Mouse (Mus musculus) lung, postnatal 0 days (tissue): ENCODE measurements at regions not wholly inside any gene's neighbourhood (a gene's known extent, or its start where the extent isn't known, plus 50 kb on each side); places are given as distances from the start of the nearest gene placed in this dataset.

Experiments
- CTCF ChIP-seq: IDR thresholded peaks from 2 replicates; pipeline ENCODE4 v1.5.1; 2016; ENCODE audit warnings: antibody characterized with exemption, mild to moderate bottlenecking
- EP300 ChIP-seq: IDR thresholded peaks from 2 replicates; pipeline ENCODE4 v1.6.1; 2016; ENCODE audit warnings: antibody characterized with exemption, mild to moderate bottlenecking, control low read depth

DNA sequence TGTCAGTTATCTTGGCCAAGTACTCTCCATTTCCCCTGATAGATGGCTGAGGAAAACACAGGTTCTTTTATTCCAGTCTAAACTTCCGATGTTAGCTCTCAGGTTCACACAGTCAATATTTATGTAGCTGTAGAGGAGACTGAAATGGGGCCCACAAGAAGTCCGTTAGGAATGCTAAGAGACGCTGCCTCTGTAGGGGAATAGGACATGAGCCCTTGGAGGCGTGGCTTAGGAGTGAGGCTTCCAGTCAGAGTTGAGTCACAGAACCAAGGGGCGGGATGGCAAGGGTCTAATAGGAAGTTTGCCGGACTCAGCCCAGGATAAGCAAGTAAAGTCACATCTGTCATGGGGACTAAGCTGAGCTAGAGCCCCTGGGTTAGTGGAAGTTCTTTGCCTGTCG, 150.5 kb downstream of the Bcl11b start:
- no peak for TF ChIP-seq CTCF
- peak; percentile 28; the same call in 1 of the 2 replicates for TF ChIP-seq EP300
